Mouse (Mus musculus): Measurements from ENCODE around the gene Atcay. TPM values are rescaled to one million over a fixed set of nuclear protein-coding genes. Genes with fewer than 3 reads are reported as not detected.

Gene Atcay
- 1 to 10 TPM; 4.0 to 5.0 TPM for polyA plus RNA-seq (2017; shearing (Covaris generic))

- peak; percentile 49 for ATAC-seq
These were observed at the start of gene Atcay for GRCm38 (mm10) chr10:81230438-81231332. Gene Atcay (minus strand): TSS chr10:81230833.

DNA sequence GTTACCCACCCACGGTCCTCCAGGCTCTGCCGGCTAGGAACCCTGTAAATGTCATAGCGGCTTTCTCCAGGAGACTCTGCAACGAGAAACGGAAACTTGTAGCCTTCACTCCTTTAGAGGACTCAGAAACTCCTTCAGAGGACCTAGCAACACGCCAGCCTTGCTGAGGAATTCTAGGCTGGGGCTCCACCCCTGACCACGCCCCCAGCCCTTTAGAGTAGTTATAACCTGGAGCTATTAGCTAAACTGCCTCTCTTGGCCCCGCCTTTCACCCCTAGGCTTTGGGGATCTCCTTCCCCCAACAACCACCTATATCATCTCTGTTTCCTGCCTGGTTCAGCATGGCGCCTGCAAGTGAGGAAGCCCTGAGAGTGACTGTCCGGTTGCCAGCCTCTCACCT, 48.9 kb upstream of the Atcay start:
- ATAC-seq, result no peak

- no peak for ATAC-seq
These were observed 47.0 kb upstream of the Atcay start for GRCm38 (mm10) chr10:81277676-81278075.

DNA sequence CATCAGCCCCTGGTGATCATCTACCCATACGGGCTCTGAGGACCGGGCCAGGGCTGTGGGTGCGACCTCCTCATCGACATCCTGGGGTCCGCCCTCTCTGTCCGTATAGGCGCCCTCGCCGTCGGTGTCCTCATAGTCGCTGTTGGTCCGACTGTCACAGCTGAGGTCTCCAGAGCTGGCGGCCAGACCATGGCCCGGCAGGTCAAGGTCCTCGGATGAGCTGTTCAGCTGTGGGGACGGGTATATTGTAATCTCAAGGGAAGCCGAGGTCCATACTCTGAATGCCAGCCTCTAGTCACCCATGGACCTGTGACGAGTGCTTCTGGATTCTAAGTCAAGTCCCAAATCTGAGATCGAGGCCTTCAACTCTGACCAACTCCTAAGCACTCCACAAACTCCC, 43.2 kb upstream of the Atcay start:
- no peak for ATAC-seq

GRCm38 (mm10) chr10:81272356-81272755, 41.7 kb upstream of the Atcay start:
- no peak for ATAC-seq

DNA sequence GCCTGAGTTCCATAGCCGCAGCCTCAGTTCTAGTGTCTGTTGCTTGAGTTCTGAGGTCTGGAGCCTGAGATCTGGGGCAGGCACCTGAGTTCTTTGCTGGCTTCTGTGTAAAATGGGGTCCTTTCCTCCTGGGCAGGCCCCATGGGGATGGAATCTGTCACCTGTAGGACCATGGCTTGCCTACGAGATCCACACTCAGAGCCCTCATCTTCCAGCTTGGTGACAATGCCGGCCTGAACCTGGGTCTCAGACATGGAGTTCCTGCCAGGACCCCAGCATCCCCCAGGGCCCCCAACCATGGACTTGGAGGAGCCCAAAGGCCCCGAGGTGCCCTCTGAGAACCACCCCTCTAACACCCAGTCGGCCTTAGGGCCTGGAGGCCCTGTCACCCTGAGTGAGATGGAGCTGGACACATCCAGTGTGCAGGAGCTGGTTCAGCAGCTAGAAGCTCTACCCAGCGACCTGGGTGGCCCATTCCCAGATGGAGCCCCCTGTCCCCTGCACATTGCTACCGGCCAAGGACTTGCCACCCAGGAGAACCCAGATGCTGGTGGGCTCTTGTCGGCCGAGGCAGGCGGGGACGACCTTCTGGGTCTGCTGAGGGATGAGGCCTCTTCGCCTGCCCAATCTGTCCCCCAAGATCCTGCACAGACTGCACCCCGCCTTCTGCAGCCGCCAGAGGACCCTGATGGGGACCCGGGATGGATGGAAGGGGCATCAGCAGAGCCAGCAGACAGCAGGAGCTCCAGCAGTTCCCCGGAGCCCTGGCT, 38.2 kb upstream of the Atcay start:
- ATAC-seq, result no peak

DNA sequence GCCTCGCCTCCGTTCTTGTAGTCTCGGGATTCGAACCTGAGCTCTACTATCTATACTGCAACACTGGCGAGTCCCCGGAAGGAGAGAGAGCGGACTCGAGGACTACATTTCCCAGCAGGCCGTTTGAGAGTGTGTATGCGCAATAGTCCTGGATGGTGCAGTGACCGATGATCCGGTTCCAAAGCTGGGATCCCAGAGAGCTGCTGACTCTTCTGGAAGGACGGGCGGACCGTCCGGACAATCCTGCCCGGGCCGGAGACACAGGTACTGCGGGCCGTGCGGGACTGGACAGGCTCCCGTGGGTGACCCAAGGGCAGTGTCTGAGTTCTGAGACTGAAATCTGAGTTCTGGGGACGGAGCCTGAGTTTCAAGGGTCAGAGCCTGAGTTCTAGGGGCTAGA, 37.4 kb upstream of the Atcay start:
- ATAC-seq, result peak; percentile 66

DNA sequence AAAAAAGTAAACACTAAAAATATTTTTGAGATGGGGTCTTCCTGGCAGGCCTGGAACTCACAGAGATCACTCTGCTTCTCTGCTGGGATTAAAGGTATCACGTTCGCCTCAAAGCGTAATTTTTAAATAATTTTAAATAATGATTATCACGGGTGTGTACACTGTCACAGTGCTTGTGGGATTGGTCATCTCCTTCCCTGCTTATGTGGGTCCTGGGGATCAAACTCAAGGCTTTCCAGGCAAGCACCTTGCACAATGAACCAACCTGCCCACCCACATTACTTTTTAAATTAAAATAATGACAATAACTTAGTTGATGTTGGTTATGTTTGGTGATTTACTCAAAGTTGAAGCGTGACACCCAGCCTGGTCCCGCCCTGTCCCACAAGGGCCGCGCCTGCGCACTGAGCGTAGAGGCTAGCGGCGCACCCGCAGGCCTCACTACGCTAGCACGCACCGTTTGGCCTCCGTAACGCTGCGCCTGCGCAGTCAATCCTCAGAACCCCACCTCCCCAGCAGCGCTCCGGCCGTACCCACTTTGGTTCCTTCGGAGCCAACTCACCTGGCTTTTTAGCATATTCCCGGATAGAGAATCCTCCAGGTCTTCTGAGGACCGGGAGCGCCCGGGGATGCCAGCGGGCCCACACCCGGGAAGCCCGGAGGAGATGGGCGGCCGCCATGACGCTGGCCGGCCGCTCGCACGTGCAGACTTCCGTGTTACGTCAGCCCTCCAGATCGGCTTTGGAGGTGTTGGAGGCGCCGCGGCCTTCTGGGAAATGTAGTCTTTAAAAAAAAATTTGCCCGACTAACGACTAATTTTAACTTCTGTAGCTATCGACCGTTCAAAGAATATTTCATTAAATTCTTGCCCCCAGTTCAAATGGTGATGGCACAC, 35.8 kb upstream of the Atcay start, which contains the start of the genes Mrpl54 and Apba3:
TSS of gene Mrpl54 (minus strand) at position 724 of the 895 bp plus-strand sequence.
TSS of gene Apba3 (plus strand) at position 750 of the 895 bp plus-strand sequence.
- peak; percentile 88 for ATAC-seq

DNA sequence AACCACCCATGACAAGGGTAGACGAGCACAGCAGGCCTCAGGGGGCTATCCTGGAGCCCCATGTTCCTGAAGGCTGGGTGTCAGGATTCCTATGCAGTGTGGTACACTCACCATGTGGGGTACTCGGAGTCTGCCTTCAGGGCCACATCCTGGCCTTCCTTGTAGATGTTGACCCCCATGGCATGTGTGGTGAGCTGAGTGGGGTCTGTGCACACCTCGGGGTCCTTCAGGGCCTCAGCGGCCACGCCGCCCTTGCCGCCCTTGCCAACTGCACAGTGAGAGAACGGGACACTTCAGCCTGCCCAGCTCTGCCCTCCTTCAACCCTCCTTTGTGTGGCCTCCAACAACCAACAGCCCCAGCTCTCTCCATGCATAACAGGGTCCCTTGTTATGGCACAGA, 34.9 kb upstream of the Atcay start:
- ATAC-seq, result no peak

- no peak for ATAC-seq
These were observed 30.4 kb upstream of the Atcay start for GRCm38 (mm10) chr10:81261025-81261424.

- ATAC-seq, result no peak
These were observed 28.7 kb upstream of the Atcay start for GRCm38 (mm10) chr10:81259225-81259884.

DNA sequence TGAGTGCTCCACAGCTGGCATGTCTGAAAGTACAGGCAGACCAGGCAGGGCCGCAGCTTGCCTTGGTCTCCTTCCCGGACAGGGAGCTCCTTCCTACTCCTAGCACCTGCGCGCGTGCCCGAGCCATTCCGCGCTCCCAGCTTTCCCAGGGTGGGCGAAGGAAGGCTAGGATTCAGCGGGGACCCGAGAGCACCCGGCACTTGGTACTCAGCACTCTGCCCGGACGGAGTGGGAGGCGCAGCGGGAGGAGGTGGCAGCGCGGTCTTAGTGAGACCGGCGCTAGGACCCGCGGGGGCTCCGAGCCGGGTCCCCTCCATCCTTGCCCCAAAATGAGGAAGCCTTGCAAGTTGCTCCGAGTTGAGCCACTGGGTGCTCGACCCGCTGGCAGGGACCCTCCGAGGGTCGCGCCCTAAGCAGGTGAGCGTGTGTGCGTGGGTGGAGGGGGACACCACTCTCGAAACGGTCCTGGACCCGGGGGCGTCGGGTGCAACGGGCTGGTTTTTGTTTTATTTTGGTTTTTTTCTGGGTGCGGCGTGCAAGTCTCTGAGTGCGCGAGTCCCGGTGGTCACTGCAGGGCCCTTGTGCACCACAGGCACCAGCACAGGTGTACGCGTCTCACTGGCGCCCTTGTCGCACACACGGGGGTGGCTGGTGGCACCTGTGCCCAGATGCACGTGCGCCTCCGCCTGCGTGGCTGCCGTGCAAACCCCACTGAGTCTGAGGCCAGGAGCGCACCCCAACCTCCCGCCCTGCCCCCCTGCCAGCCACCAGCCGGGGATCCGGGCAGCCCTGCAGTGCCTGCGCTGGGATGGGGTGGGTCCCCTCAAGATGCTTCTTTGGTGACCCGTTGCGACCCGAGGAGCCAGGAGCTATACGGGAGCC, 26.8 kb upstream of the Atcay start:
- ATAC-seq, result peak; percentile 28

- ATAC-seq, result no peak
These were observed 24.3 kb upstream of the Atcay start for GRCm38 (mm10) chr10:81254886-81255285.

- peak; percentile 68 for ATAC-seq
These were observed 22.1 kb upstream of the Atcay start, which contains the start of gene Matk for GRCm38 (mm10) chr10:81252424-81253419. Gene Matk (plus strand): TSS chr10:81252935.

- ATAC-seq, result no peak
These were observed 18.8 kb upstream of the Atcay start for GRCm38 (mm10) chr10:81249442-81249841.

DNA sequence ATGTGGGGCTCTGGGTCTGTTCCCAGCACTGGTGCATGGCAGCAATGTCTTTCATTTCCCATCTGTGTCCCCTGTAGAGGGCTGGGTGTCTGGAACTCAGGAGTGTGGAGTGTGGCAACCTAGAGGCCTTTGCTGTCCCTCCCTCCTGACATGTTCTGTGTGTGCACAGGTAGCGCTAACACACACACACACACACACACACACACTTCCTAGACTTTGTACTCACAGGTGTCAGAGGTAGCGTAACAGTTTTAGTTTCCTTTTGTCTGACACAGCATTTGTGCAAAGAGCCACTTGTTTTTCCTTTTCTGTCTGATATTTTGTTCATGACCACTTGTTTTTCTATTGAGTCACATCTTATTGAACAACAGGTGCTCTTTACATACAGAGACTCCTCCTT, 17.2 kb upstream of the Atcay start:
- ATAC-seq, result peak; percentile 67

GRCm38 (mm10) chr10:81245166-81245565, 14.5 kb upstream of the Atcay start:
- ATAC-seq, result no peak

- ATAC-seq, result peak; percentile 75
These were observed 14.0 kb upstream of the Atcay start for GRCm38 (mm10) chr10:81244595-81244994.

DNA sequence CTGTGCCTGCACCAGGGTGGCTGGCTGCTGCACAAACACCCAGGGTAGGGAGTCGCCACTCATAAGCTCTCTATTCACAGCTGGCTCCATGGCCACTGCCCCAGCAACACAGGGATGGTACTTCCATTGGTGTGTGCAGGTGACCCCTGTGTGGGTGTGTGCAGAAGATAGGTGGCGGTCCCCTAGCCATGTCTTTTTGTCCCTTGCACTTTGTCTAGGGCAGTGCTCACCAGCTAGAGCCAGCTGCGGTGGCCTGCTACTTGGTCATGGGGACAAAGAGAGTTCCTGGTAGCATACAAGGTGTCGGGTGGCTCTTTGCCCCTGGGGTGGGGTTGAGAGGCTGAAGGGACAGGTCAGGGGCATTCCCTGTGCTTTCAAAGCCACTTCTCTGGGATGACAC, 13.5 kb upstream of the Atcay start:
- ATAC-seq, result no peak
